Mouse (Mus musculus) heart, embryonic 14.5 days (tissue): Measurements from ENCODE around the gene Ncam2. TPM values are rescaled to one million over a fixed set of nuclear protein-coding genes. Genes with fewer than 3 reads are reported as not detected.

Experiments
- ATAC-seq: fragments of 200-750 bp; cut with Nextera tagmentation; 2 replicates; pipeline ENCODE4 v1.8.0; 2017; ENCODE audit warnings: low read depth, moderate TSS enrichment; ENCODE audit not compliant: insufficient number of reproducible peaks, insufficient read depth, low FRiP score
- H3K27ac ChIP-seq, 2 experiments: fragments of 200-500 bp in 1 of 2; fragments of 300-500 bp in 1 of 2; sonication (generic) in 1 of 2; replicated peaks in 1 of 2; 2 replicates each; pipeline ENCODE4 v1.5.1; 2012 to 2014; ENCODE audit warnings: low read depth in 2 of 2, low read length in 2 of 2, control low read depth in 1 of 2, mild to moderate bottlenecking in 1 of 2, mixed read lengths in 1 of 2; ENCODE audit not compliant: control insufficient read depth in 1 of 2, insufficient read depth in 1 of 2
- H3K27me3 ChIP-seq: fragments of 300-500 bp; sonication (generic); 2 replicates; pipeline ENCODE4 v1.6.1; 2014; ENCODE audit warnings: mild to moderate bottlenecking, low read length, control low read depth; ENCODE audit not compliant: control insufficient read depth, insufficient read depth
- H3K36me3 ChIP-seq: fragments of 300-500 bp; sonication (generic); 2 replicates; pipeline ENCODE4 v1.6.1; 2014; ENCODE audit warnings: mild to moderate bottlenecking, control low read depth, low read length, mixed read lengths; ENCODE audit not compliant: control insufficient read depth, insufficient read depth
- H3K4me1 ChIP-seq, 2 experiments: fragments of 200-500 bp in 1 of 2; fragments of 300-500 bp in 1 of 2; sonication (generic) in 1 of 2; 2 replicates each; pipeline ENCODE4 v1.6.1; 2012 to 2014; ENCODE audit warnings: low read length in 2 of 2, control low read depth in 1 of 2, mixed read lengths in 1 of 2; ENCODE audit not compliant: control insufficient read depth in 2 of 2, insufficient read depth in 2 of 2
- H3K4me2 ChIP-seq: fragments of 300-500 bp; sonication (generic); 2 replicates; pipeline ENCODE4 v1.6.1; 2014; ENCODE audit warnings: mild to moderate bottlenecking, low read length
- H3K4me3 ChIP-seq, 2 experiments: fragments of 200-500 bp in 1 of 2; fragments of 300-500 bp in 1 of 2; sonication (generic) in 1 of 2; 2 replicates each; pipeline ENCODE4 v1.5.1; 2012 to 2014; ENCODE audit warnings: low read length in 2 of 2, mild to moderate bottlenecking in 2 of 2, control low read depth in 1 of 2, low read depth in 1 of 2, moderate library complexity in 1 of 2; ENCODE audit not compliant: control insufficient read depth in 1 of 2, insufficient read depth in 1 of 2
- H3K9ac ChIP-seq: fragments of 300-500 bp; sonication (generic); 2 replicates; pipeline ENCODE4 v1.6.1; 2014; ENCODE audit warnings: mild to moderate bottlenecking, low read length
- H3K9me3 ChIP-seq: fragments of 300-500 bp; sonication (generic); 2 replicates; pipeline ENCODE4 v1.6.1; 2016; ENCODE audit warnings: low read length, control low read depth; ENCODE audit not compliant: control insufficient read depth
- WGBS: fragments of 180-500 bp; shearing (Covaris S2); extraction: QIAGEN DNeasy Blood & Tissue Kit; methylation state at CpG from one replicate; pipeline ENCODE4 v1.1.7; 2014; 5-methylcytosine and 5-hydroxymethylcytosine counted together
- polyA plus RNA-seq: library from polyadenylated mRNA; unstranded; fragments of >200 nt; fragmentation: Nextera tagmentation; extraction: Ambion mirVana; gene quantifications from 2 replicates; pipeline ENCODE4 v1.2.1, GENCODE M21; 2014

The Ncam2 gene
- polyA plus RNA-seq, 1 experiment from 2014 or later, result 0.11 TPM

DNA sequence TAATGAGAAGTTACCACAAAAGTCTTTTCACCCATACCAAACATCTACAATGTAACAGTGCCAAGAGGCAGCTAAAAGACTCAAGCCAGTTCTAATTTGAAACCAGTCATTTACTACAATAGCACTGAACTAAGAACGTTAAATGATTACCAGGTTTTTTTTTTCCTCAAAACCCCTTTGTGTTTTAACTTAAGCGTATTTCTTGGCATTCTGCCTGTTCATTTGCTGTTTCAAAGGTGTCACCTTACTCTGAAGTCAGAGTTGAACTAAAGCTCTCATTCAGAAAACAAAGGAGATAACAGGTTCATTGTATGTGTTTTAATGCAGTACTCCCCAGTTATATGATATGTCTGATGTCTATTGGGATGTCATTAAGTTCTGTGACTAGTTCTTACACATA lies 295.6 kb downstream of the Ncam2 start:
- H3K4me2 ChIP-seq, result no peak overlapping the region
- H3K4me3 ChIP-seq, result no peak overlapping the region
- WGBS, result 61% methylated on average over 2 of the region's 2 CpGs
- no peak for ATAC-seq
- no peaks in the 10 kb centered on the region for H3K36me3 ChIP-seq
- no peak overlapping the region for H3K27ac ChIP-seq
- no peaks in the 10 kb centered on the region for H3K9me3 ChIP-seq
- no peaks in the 10 kb centered on the region for H3K27me3 ChIP-seq
- no peaks in the 10 kb centered on the region for H3K4me1 ChIP-seq
- no peak overlapping the region for H3K9ac ChIP-seq

DNA sequence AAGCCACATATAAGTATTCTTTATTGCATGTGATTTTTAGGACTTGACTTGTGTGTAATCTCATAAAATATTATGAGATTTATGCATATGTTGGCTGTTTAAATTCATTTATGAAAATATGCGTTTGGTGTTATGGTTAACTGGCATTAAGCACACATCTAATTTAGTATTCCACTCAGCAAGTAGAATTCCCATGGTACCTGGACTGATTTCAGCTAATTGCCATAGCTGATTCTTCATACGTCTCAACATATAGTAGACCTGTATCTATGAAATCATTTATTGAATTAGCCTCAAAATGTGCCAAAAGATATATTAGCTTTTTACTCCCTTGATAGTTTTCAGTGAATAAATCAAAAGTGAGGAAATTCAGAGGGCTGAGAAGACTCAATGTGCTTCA lies 302.1 kb downstream of the Ncam2 start:
- 73% methylated on average over 2 of the region's 2 CpGs for WGBS
- Histone ChIP-seq H3K9me3 (no peaks in the 10 kb centered on the region), H3K4me3 (no peak overlapping the region), H3K4me2 (no peak overlapping the region), H3K27me3 (no peaks in the 10 kb centered on the region), H3K36me3 (no peaks in the 10 kb centered on the region), H3K27ac (no peak overlapping the region), H3K9ac (no peak overlapping the region), H3K4me1 (no peaks in the 10 kb centered on the region)
- no peak for ATAC-seq

DNA sequence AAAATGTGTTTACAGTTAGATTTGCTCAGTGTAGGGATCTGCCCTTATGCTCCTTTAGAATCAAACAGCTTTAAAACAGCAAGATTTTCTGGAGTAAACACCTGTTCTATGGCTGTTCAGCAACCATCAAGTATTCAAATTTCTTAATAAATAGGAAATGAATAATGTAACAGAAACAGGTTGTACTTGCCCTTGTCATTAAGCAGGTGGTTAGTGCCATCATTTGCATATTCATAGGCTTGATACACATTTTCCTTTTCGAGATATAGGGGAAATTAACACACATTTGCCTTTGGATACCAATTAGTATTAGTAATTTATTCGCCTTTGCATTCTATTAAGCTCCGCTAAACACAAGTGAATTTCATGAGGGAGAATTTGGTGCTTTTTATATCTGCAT lies 335.7 kb downstream of the Ncam2 start:
- WGBS, result 67% methylated on average over 3 of the region's 3 CpGs
- Histone ChIP-seq H3K4me2 (no peak overlapping the region), H3K27me3 (no peaks in the 10 kb centered on the region), H3K4me3 (no peak overlapping the region), H3K36me3 (no peaks in the 10 kb centered on the region), H3K27ac (no peak overlapping the region), H3K9ac (no peak overlapping the region), H3K9me3 (no peaks in the 10 kb centered on the region), H3K4me1 (no peaks in the 10 kb centered on the region)
- no peak for ATAC-seq

DNA sequence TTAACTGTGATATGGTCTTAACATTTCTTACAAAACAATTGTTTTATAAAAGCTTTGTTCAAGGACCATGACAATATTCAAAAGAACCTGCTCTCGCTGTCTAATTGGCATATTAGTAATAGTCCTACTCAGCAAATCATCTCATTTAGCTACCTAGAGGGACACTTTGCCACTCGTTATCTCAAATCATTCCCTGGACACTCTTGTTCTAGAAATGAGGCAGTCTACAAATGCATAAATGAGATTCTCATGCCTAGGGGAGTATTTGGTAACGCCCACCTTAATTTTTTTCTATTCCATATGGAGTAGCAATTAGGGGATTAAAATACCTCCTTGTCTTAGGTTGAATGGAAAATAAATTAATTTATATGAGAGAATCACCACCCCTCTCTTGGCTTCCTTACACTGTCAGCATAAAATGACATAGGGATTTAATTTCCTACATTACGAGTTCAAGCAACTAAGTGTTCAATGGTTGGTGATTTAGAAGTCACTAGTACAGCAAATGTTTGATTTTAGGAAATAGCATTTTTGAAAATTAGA lies 387.1 kb downstream of the Ncam2 start:
- Histone ChIP-seq H3K9me3 (no peaks in the 10 kb centered on the region), H3K27me3 (no peaks in the 10 kb centered on the region), H3K4me1 (no peaks in the 10 kb centered on the region), H3K9ac (no peak overlapping the region), H3K4me2 (no peak overlapping the region), H3K36me3 (no peaks in the 10 kb centered on the region), H3K4me3 (no peak overlapping the region), H3K27ac (no peak overlapping the region)
- 78% methylated on average over 4 of the region's 4 CpGs for WGBS
- ATAC-seq, result no peak

DNA sequence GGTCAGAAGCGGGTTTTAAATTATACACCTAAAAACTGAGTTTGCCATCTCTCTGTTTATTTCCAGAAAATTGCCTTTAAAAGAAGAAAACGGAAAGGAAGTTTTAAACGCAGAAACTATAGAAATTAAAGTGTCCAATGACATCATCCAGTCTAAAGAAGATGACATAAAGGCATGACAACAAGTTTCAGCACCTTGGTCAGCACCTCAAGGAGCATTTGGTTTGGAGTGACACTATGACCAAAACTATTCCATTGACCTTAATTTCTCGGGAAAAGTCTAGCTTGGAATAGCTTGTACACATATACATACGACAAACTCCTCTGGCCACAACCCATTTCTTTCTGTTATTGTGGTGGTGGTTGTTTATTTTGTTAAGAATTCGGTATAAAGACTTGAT lies 422.8 kb downstream of the Ncam2 start:
- 46% methylated on average over 6 of the region's 6 CpGs for WGBS
- no peak for ATAC-seq
- Histone ChIP-seq H3K27me3 (no peaks in the 10 kb centered on the region), H3K36me3 (no peaks in the 10 kb centered on the region), H3K4me2 (no peak overlapping the region), H3K9ac (no peak overlapping the region), H3K9me3 (no peaks in the 10 kb centered on the region), H3K4me1 (no peaks in the 10 kb centered on the region), H3K27ac (no peak overlapping the region), H3K4me3 (no peak overlapping the region)

DNA sequence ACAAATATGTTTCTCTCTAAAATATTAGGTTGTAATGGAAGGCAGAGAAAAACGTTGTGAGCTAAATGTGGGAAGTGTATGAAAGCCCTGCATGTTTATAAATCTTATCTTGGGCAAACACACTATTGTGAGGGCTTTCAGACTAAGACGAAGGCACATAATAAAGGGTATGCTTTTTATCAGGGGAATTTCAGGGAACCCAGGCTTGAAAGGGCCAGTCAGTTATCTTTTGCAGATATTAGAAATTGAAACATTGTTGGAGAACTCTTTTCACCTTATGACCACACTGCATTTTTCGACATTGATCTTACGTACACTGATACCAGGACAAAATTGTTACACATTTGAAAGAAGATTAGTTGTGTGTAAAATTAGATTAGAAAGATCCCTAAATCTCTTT lies 423.3 kb downstream of the Ncam2 start:
- no peaks in the 10 kb centered on the region for H3K4me1 ChIP-seq
- ATAC-seq, result no peak
- H3K4me2 ChIP-seq, result no peak overlapping the region
- H3K4me3 ChIP-seq, result no peak overlapping the region
- H3K9ac ChIP-seq, result no peak overlapping the region
- 55% methylated on average over 4 of the region's 4 CpGs for whole genome bisulfite sequencing
- no peaks in the 10 kb centered on the region for H3K36me3 ChIP-seq
- H3K27me3 ChIP-seq, result no peaks in the 10 kb centered on the region
- no peaks in the 10 kb centered on the region for H3K9me3 ChIP-seq
- H3K27ac ChIP-seq, result no peak overlapping the region

DNA sequence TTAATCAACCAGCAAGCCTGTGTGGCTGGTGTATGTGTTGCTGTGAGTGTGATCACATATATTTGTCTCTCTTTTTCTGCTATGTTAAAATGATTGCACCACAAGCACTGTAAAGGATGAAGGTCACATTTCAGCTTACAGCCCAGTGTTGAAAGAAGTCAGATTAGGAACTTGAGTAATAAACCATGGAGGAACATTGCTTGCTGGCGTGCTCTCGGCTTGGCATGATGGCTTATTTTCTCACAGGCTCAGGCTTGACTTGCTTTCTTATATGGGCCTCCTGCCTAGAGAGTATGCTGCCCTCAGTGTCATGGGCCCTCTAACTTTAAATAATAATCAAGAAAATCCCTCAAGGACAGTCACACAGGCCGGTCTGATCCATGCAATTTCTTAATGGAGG lies 449.8 kb downstream of the Ncam2 start:
- no peaks in the 10 kb centered on the region for H3K4me1 ChIP-seq
- no peak overlapping the region for H3K27ac ChIP-seq
- H3K9me3 ChIP-seq, result no peaks in the 10 kb centered on the region
- no peak overlapping the region for H3K4me3 ChIP-seq
- no peaks in the 10 kb centered on the region for H3K36me3 ChIP-seq
- 73% methylated on average over 3 of the region's 3 CpGs for WGBS
- no peak overlapping the region for H3K4me2 ChIP-seq
- no peak overlapping the region for H3K9ac ChIP-seq
- H3K27me3 ChIP-seq, result no peaks in the 10 kb centered on the region
- no peak for ATAC-seq

DNA sequence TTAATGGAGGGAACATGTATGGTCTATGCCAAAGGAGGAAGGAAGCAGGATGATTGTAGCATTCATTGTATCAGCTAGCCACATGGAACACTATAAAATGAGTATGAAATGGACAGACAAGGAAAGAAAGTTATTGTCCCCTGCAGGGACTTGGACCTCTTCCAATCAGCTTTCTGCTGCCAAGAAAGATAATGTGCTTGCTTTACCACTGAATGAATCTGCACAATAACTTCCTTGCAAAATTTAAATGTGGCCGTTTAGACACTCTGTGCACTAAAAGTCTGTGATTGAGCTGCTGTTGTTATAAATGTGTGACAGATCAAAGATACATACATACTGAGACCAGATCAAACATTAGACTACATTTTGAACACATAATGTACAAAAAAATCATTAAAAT lies 451.1 kb downstream of the Ncam2 start:
- no peak for ATAC-seq
- 33% methylated on average over 1 of the region's 1 CpGs for WGBS
- no peak overlapping the region for H3K4me3 ChIP-seq
- H3K27me3 ChIP-seq, result no peaks in the 10 kb centered on the region
- H3K9me3 ChIP-seq, result no peaks in the 10 kb centered on the region
- no peaks in the 10 kb centered on the region for H3K36me3 ChIP-seq
- H3K9ac ChIP-seq, result no peak overlapping the region
- no peak overlapping the region for H3K27ac ChIP-seq
- no peaks in the 10 kb centered on the region for H3K4me1 ChIP-seq
- H3K4me2 ChIP-seq, result no peak overlapping the region
